Mouse (Mus musculus) lung, adult 2 months (tissue): ENCODE data around the gene Hand1.
A peak's percentile ranks its signal among the peaks of the same experiment; 100 is the strongest.

Experiments
- CTCF ChIP-seq: fragments of 200-500 bp; IDR thresholded peaks from 2 replicates; pipeline ENCODE4 v1.5.1; 2011; ENCODE audit warnings: mild to moderate bottlenecking, low read length, control low read depth; ENCODE audit not compliant: insufficient read depth
- POLR2A ChIP-seq: fragments of 200-500 bp; IDR thresholded peaks from 2 replicates; pipeline ENCODE4 v1.6.1; 2011; ENCODE audit warnings: low read depth, mild to moderate bottlenecking, control low read depth, low read length, borderline replicate concordance; ENCODE audit errors: extremely low read depth

DNA sequence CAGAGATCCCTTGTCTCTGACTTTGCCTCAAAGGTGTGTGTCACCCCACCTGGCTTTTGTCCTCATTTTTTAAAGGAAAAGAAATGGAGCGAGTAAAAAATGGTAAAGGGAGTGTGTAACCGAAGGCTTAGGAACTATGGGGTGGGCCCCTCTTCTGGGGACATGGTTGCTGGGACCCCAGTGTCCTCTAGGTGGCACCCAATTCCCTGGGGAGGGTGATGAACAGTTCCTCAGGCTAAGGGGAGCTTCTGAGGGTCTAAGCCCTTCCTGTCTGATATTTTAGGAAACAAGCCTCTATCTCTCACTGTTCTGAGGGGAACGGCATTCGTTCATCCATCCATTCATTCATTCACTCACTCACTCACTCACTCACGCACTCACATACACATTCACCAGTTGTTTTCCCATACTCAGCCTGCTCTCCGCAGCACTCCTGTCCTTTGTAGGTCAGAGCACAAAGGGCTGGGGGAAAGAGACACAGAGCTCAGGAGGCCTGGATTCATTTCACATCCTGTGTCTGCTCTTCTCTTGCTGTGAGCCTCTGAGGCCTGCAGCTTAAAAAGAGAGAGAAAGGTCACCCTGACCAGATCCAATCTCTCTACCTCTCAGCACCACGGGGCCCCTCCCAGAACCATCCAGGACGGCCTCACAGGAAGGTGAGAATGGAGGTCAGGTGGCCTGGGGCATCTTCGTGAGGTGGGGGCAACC is 36.3 kb upstream of the Hand1 start:
- TF ChIP-seq CTCF: peak; percentile 37; the same call in 1 of the 2 replicates
- TF ChIP-seq POLR2A: no peak
